Mouse (Mus musculus) liver, adult 2 months (tissue): Measurements from ENCODE around the gene Galntl6. TPM values are rescaled to one million over a fixed set of nuclear protein-coding genes. Genes with fewer than 3 reads are reported as not detected.

Experiments
- DNase-seq: peaks from one replicate; pipeline ENCODE4 v3.0.0-alpha.2; 2011; ENCODE audit warnings: low read depth, low spot score; ENCODE audit errors: extremely low read depth
- H3K27ac ChIP-seq: fragments of 200-500 bp; replicated peaks from 2 replicates; pipeline ENCODE4 v1.5.1; 2012; ENCODE audit warnings: low read depth, mild to moderate bottlenecking, control low read depth, inconsistent platforms, low read length; ENCODE audit not compliant: insufficient read depth
- H3K27me3 ChIP-seq: fragments of 200-500 bp; 2 replicates; pipeline ENCODE4 v1.6.1; 2012; ENCODE audit warnings: mild to moderate bottlenecking, moderate library complexity, low read length, inconsistent platforms; ENCODE audit not compliant: control insufficient read depth, insufficient read depth
- H3K36me3 ChIP-seq: fragments of 200-500 bp; 2 replicates; pipeline ENCODE4 v1.6.1; 2012; ENCODE audit warnings: low read length, inconsistent platforms; ENCODE audit not compliant: control insufficient read depth, insufficient read depth
- H3K4me1 ChIP-seq: fragments of 200-500 bp; 2 replicates; pipeline ENCODE4 v1.6.1; 2011; ENCODE audit warnings: low read length; ENCODE audit not compliant: control insufficient read depth, insufficient read depth
- H3K4me3 ChIP-seq: fragments of 200-500 bp; 2 replicates; pipeline ENCODE4 v1.5.1; 2011; ENCODE audit warnings: low read depth, mild to moderate bottlenecking, control low read depth, low read length, moderate library complexity; ENCODE audit not compliant: insufficient read depth
- H3K79me2 ChIP-seq: fragments of 200-500 bp; 2 replicates; pipeline ENCODE4 v1.6.1; 2012; ENCODE audit warnings: inconsistent platforms, mild to moderate bottlenecking, low read length, moderate library complexity; ENCODE audit not compliant: control insufficient read depth, insufficient read depth
- H3K9ac ChIP-seq: fragments of 200-500 bp; 2 replicates; pipeline ENCODE4 v1.6.1; 2012; ENCODE audit warnings: low read depth, mild to moderate bottlenecking, control low read depth, inconsistent platforms, low read length
- CTCF ChIP-seq: fragments of 200-500 bp; IDR thresholded peaks from 2 replicates; pipeline ENCODE4 v1.5.1; 2011; ENCODE audit warnings: low read depth, low read length, control low read depth
- POLR2A ChIP-seq: fragments of 200-500 bp; IDR thresholded peaks from 2 replicates; pipeline ENCODE4 v1.6.1; 2011; ENCODE audit warnings: low read length, control low read depth; ENCODE audit not compliant: insufficient read depth; ENCODE audit errors: extremely low read depth
- WGBS: fragments of 180-500 bp; shearing (Covaris S2); methylation state at CpG from one replicate; pipeline ENCODE4 v1.1.7; 2018; 5-methylcytosine and 5-hydroxymethylcytosine counted together
- polyA plus RNA-seq: library from polyadenylated mRNA; depleted of rRNA; stranded (reverse); fragments of >200 nt; gene quantifications from 2 replicates; pipeline ENCODE4 v1.2.3, GENCODE M21; 2012
- total RNA-seq: library from RNA; depleted of rRNA; stranded (reverse); fragments of >200 nt; gene quantifications from 2 replicates; pipeline ENCODE4 v1.2.3, GENCODE M21; 2014

Galntl6 gene
- total and polyA plus RNA-seq, 2 experiments, result not detected

- Histone ChIP-seq H3K27me3 (no peaks in the 10 kb centered on the region), H3K4me3 (no peak overlapping the region), H3K27ac (no peak overlapping the region), H3K9ac (no peak overlapping the region), H3K36me3 (no peaks in the 10 kb centered on the region), H3K4me1 (no peaks in the 10 kb centered on the region), H3K79me2 (no peaks in the 10 kb centered on the region)
- TF ChIP-seq CTCF (no peak), POLR2A (no peak)
- 60% methylated on average over 2 of the region's 2 CpGs for WGBS
- DNase-seq, result no peak
These were observed 469.7 kb downstream of the Galntl6 start for GRCm38 (mm10) chr8:58442696-58443095.

DNA sequence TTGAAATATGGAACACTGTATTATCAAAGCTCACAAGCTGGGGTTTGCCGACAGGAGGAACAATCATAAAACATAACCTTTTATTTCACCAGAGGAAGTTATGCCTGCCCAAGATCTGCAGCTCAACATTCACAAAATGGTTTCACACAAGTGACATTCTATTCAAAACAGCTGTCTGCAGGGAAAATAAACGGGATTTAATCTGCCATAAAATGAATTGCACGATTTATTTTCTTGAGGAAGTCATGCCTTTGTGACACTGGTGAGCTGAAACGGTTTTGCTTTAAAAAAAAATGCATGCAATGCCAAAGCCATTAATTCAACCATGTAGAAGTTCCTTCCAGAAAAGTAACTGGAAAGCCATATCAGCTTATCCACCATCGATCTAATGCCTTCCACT is 494.0 kb downstream of the Galntl6 start:
- DNase-seq, result no peak
- TF ChIP-seq POLR2A, result no peak
- TF ChIP-seq CTCF, result no peak
- H3K4me1 ChIP-seq, result no peaks in the 10 kb centered on the region
- H3K36me3 ChIP-seq, result no peaks in the 10 kb centered on the region
- no peak overlapping the region for H3K27ac ChIP-seq
- no peak overlapping the region for H3K9ac ChIP-seq
- no peak overlapping the region for H3K4me3 ChIP-seq
- H3K79me2 ChIP-seq, result no peaks in the 10 kb centered on the region
- H3K27me3 ChIP-seq, result no peaks in the 10 kb centered on the region
- 65% methylated on average over 5 of the region's 5 CpGs for WGBS

DNA sequence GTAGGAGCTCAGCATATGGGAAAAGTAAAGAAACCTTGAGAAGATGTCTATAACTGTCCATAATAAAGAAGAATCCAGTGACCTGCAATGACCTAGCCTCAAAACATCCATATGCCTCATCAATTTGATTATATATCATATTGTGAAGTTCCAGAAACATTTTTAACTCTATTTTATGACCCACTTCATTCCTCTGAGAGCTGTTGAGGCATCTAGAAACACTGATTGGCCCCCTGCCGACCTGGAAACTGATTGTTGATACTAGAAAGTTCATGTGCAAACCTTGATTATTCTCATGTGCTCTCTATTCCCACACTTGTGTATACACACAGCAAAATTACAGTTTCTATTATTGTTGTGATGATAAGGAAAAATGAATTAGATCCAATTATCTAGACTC is 494.9 kb downstream of the Galntl6 start:
- Histone ChIP-seq H3K27me3 (no peaks in the 10 kb centered on the region), H3K36me3 (no peaks in the 10 kb centered on the region), H3K9ac (no peak overlapping the region), H3K4me1 (no peaks in the 10 kb centered on the region), H3K79me2 (no peaks in the 10 kb centered on the region), H3K4me3 (no peak overlapping the region), H3K27ac (no peak overlapping the region)
- TF ChIP-seq POLR2A (no peak), CTCF (no peak)
- DNase-seq, result no peak
- 60% methylated on average over 1 of the region's 1 CpGs for WGBS

GRCm38 (mm10) chr8:58396500-58396899 is 515.9 kb downstream of the Galntl6 start:
- TF ChIP-seq POLR2A, result no peak
- no peak for TF ChIP-seq CTCF
- WGBS, result 51% methylated on average over 3 of the region's 3 CpGs
- Histone ChIP-seq H3K4me3 (no peak overlapping the region), H3K9ac (no peak overlapping the region), H3K27me3 (no peaks in the 10 kb centered on the region), H3K36me3 (no peaks in the 10 kb centered on the region), H3K4me1 (no peaks in the 10 kb centered on the region), H3K27ac (no peak overlapping the region), H3K79me2 (no peaks in the 10 kb centered on the region)
- DNase-seq, result no peak

DNA sequence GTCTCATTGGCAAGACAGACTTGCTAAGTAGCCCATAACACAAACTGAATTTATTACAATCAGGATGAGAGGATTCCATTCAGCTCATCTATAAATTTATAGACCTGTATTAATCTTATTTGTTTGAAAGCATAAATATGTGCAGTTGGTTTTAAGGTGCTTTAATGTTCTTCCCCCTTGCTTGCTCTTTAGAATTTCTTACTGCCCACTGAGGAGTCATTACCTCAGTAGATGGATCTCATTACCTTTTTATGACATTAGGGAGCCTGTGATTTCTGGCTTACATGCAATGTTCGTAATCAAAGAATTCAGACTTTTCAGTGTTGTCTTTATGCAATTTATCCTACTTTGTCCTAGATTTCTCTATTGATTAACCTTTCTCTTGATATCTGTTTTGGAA is 516.6 kb downstream of the Galntl6 start:
- no peak overlapping the region for H3K9ac ChIP-seq
- no peaks in the 10 kb centered on the region for H3K4me1 ChIP-seq
- H3K79me2 ChIP-seq, result no peaks in the 10 kb centered on the region
- WGBS, result 71% methylated on average over 1 of the region's 1 CpGs
- H3K4me3 ChIP-seq, result no peak overlapping the region
- no peak for DNase-seq
- TF ChIP-seq CTCF (no peak), POLR2A (no peak)
- no peak overlapping the region for H3K27ac ChIP-seq
- H3K27me3 ChIP-seq, result no peaks in the 10 kb centered on the region
- no peaks in the 10 kb centered on the region for H3K36me3 ChIP-seq

DNA sequence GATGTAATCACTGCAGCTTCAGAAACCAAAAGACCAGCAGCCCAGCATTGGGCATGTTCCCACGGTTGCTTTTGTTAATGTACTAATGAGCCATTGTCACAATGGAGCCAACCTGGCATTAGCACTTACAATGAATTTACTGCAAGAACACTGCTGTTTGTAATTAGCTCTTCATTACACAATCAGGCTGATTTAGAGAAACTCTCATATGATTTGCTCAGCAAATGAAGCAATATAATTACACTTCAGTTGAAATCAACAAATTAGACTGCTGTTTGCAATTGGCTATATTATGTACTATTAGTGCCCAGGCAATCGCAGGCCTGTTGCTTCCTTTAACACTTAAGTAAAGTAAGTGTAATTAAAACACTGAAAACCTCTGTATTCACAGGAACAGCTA is 540.1 kb downstream of the Galntl6 start:
- H3K79me2 ChIP-seq, result no peaks in the 10 kb centered on the region
- H3K27ac ChIP-seq, result no peak overlapping the region
- TF ChIP-seq POLR2A (no peak), CTCF (no peak)
- no peak for DNase-seq
- WGBS, result 86% methylated on average over 2 of the region's 2 CpGs
- no peaks in the 10 kb centered on the region for H3K36me3 ChIP-seq
- H3K4me1 ChIP-seq, result no peaks in the 10 kb centered on the region
- H3K27me3 ChIP-seq, result no peaks in the 10 kb centered on the region
- no peak overlapping the region for H3K4me3 ChIP-seq
- H3K9ac ChIP-seq, result no peak overlapping the region
